Mouse (Mus musculus) macrophage (primary cell): ENCODE data around the gene Fam19a5. TPM values are rescaled to one million over a fixed set of nuclear protein-coding genes. Genes with fewer than 3 reads are reported as not detected.

Experiments
- H3K27ac ChIP-seq: fragments of 350-480 bp; formaldehyde crosslinking; 2 replicates; pipeline ENCODE4 v1.9.0; 2021
- H3K36me3 ChIP-seq: fragments of 350-480 bp; formaldehyde crosslinking; 2 replicates; pipeline ENCODE4 v1.9.0; 2021; ENCODE audit errors: inconsistent target
- H3K4me3 ChIP-seq: fragments of 350-480 bp; formaldehyde crosslinking; 2 replicates; pipeline ENCODE4 v1.9.0; 2021; ENCODE audit errors: inconsistent target
- H3K79me2 ChIP-seq: fragments of 350-480 bp; formaldehyde crosslinking; 2 replicates; pipeline ENCODE4 v1.9.0; 2021; ENCODE audit errors: inconsistent target
- WGBS: methylation state at CpG from one replicate; pipeline ENCODE4 v1.1.7; 2026; ENCODE audit warnings: inconsistent platforms; ENCODE audit not compliant: missing documents; 5-methylcytosine and 5-hydroxymethylcytosine counted together
- polyA plus RNA-seq: library from polyadenylated mRNA; stranded (reverse); fragments of 250-400 nt; gene quantifications from 3 replicates; pipeline ENCODE4 v1.2.4, GENCODE M21; 2018; ENCODE audit warnings: inconsistent platforms

The Fam19a5 gene
- polyA plus RNA-seq, 1 experiment from 2014 or later = not detected

DNA sequence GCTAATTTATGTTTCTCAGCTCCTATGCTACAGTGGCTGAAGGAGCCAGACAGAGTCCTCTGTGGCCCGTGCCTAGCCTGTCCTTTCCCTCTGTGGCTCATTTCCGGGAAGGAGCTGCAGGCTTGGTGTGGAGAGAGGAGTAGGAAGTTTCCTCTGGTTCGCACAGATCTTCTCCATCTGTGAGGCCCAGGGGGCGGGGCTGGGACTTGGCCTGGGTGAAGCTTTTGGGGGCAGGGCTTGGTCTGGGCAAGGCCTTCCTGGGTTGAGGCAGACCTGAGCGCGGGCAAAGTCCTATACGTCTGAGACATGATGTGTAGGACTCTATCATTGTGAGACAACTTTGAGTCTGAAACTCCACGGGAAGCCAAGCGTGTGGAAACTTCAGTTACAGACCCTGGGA lies 11.7 kb downstream of the Fam19a5 start:
- WGBS = 76% methylated on average over 9 of the region's 9 CpGs
- Histone ChIP-seq H3K4me3 (no peak overlapping the region), H3K27ac (no peak overlapping the region), H3K36me3 (no peaks in the 10 kb centered on the region), H3K79me2 (no peaks in the 10 kb centered on the region)

DNA sequence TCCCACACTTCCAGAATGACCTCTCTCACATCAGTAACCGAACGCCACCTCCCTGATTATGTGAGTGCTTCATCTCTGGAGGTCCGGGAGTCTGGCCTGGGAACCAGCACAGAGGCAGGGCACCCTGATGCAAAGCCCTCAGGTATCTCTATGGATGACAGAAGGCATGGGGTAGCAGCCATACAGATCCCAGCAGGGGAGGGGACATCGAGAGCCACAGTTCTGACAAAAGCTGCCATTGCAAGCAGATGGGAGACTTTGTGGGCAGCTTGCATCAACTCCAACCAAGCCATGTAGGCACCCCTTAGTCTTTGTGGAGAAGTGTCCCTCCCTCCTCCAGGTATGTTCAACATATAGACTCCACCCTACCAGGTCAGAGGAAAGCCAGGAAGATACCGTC lies 20.2 kb downstream of the Fam19a5 start:
- 91% methylated on average over 5 of the region's 5 CpGs for WGBS
- no peaks in the 10 kb centered on the region for H3K36me3 ChIP-seq
- no peak overlapping the region for H3K27ac ChIP-seq
- H3K4me3 ChIP-seq = no peak overlapping the region
- no peaks in the 10 kb centered on the region for H3K79me2 ChIP-seq

DNA sequence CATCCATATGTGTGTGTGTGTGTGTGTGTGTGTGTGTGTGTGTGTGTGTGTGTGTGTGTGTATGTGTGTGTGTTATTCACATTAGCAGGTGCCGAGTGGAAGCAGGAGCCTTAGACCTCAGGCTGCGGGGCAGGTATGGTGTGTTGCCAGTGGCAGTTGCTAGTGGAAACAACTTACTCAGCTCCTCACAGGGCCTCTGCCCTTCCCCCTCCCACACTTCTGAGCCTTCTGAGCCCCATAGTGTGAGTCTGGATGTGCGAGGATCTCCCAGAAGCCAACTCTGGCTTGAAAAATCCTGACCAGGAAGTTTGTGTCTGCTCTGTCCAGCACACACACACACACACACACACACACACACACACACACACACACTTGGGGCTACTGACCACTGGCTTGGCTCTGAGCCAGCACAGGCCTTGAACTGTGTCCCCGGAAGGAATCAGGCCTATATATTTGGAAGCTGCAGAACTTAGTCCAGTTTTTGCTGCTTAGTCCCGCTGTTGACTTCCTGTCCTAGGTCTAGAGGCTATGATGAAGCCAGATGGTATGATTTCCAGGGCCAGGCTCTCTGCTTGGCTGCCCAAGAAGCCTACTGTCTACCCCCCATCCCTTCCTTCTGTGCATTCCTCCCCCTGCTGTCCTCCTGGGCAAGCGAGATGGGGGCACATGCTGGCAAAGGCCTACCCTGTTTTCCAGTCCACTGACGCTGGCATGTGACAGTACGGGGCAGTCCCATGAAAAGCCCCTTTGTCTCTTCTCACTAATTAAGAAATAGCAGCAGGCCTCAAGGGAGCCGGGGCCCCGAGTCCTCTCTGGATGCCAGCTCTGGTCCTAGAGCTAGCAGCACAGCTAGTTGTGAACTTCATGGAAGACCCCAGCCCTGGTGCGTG lies 22.2 kb downstream of the Fam19a5 start:
- 94% methylated on average over 8 of the region's 11 CpGs for WGBS
- H3K36me3 ChIP-seq = no peaks in the 10 kb centered on the region

DNA sequence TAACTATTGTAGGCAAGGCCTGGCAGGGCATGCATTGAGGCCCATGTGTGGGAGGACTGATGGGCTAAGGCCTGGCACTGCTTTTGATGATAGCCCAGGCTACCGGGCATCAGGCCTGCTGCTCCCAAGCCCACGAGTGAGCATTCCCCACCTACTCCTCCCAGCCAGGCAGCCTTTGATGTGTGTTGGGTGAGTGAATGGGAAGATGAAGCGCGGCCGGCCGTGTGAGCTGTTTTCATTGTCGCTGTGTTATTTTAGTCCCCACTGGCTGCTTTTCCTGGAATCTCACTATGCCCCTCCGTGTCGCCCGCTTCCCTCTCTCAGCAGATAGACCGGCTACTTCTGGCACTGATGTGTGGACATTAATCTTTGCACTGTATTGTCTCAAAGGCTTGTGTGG lies 26.1 kb downstream of the Fam19a5 start:
- no peak overlapping the region for H3K4me3 ChIP-seq
- no peak overlapping the region for H3K27ac ChIP-seq
- H3K79me2 ChIP-seq = no peaks in the 10 kb centered on the region
- 87% methylated on average over 9 of the region's 11 CpGs for WGBS
- H3K36me3 ChIP-seq = no peaks in the 10 kb centered on the region

More for the DNA sequence above, 22.2 kb downstream of the Fam19a5 start:
- no peak overlapping the region for H3K4me3 ChIP-seq
- no peak overlapping the region for H3K27ac ChIP-seq
- no peaks in the 10 kb centered on the region for H3K79me2 ChIP-seq

DNA sequence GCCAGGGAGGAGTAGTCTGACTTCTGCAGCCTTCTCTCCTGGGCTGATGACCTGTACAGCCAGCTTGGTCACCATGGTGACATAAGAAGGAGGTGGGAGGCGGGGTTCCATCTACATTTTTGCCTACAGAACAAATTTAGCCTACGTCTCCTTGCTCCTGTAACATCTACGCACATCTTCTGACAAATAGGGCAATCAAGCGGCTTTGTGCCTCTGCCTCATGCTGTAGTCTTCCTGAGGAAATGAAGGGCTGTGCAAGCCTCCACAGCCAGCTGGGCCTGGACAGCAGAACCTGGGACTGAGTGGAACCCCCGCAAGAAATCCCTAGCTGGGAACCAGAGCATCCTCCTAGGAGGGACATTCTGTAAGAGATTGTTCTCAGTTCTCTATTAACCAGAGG lies 35.8 kb downstream of the Fam19a5 start:
- Histone ChIP-seq H3K36me3 (no peaks in the 10 kb centered on the region), H3K79me2 (no peaks in the 10 kb centered on the region), H3K27ac (no peak overlapping the region), H3K4me3 (no peak overlapping the region)
- 71% methylated on average over 5 of the region's 5 CpGs for WGBS

DNA sequence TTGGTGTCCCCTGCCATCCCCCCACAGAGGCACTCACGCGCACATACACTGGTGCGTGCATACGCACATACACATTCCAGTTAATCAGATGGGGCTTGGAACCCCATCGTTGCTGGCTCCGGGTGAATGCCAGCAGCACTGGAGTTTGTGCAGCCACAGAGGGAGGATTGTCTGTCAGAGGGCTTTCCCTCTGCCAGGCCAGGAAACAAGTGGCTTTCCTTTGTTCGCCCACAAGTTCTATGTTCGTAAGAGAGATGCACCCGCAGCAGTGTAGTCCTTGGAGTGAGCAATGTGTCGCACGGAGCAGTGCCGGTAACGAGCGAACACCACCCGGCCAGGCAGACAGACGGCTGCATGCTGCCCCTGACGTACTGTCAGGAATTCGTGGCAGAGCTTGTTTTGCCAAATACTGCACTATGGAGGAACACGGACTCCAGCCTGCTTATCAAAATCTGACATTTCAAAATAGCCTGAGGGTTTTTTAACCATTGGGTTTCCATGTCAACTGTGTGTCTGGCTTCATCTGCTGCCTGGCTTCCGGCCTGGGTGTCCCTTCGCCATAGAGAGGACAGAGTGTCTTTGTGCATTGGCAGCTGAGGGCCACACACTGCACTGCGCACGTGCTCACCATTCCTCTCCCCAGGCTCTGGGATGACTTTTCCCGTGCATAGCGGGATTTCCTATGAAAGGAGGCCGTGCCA lies 40.0 kb downstream of the Fam19a5 start:
- no peaks in the 10 kb centered on the region for H3K36me3 ChIP-seq
- H3K4me3 ChIP-seq = no peak overlapping the region
- no peak overlapping the region for H3K27ac ChIP-seq
- WGBS = 88% methylated on average over 26 of the region's 26 CpGs
- H3K79me2 ChIP-seq = no peaks in the 10 kb centered on the region

DNA sequence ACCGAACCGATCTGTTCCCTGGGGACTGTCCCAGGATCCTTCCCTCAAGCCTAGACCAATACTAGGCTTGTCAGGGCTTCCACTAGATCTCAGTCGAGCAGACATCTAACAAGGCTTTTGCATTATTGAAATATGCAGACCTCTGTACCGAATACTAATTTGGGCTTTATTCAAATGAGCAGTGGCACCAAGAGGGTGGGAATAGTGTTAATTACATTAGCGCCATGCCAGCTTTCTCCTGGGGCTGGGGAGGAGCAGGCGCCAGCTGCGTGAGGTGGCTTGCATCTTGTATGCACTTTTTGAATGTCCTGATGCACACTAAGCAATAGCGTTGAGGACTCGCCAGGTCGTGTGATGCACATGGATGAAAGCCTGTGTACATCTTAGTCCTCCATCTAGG lies 46.9 kb downstream of the Fam19a5 start:
- 90% methylated on average over 10 of the region's 10 CpGs for WGBS
- Histone ChIP-seq H3K27ac (no peak overlapping the region), H3K79me2 (no peaks in the 10 kb centered on the region), H3K36me3 (no peaks in the 10 kb centered on the region), H3K4me3 (no peak overlapping the region)

DNA sequence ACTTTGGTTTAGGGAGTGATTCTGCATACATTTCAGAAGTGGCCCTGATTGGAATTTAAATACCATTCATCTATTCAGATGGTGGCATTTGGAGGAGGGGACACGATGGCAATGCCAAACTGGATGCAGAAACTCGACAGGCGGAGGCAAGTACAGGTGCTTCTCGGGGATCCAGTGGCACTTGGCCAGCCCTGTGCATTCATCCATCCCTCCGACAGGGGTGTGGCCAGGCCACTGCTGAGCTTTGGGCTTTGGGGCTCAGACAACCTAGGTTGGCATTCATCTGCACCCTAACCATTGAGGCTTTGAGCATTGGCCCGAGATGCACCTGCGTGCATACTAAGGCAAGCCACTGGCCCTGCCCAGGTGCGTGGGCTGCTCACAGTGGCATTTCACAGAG lies 52.6 kb downstream of the Fam19a5 start:
- 80% methylated on average over 8 of the region's 8 CpGs for WGBS
- no peaks in the 10 kb centered on the region for H3K36me3 ChIP-seq
- no peaks in the 10 kb centered on the region for H3K79me2 ChIP-seq
- no peak overlapping the region for H3K27ac ChIP-seq
- H3K4me3 ChIP-seq = no peak overlapping the region

DNA sequence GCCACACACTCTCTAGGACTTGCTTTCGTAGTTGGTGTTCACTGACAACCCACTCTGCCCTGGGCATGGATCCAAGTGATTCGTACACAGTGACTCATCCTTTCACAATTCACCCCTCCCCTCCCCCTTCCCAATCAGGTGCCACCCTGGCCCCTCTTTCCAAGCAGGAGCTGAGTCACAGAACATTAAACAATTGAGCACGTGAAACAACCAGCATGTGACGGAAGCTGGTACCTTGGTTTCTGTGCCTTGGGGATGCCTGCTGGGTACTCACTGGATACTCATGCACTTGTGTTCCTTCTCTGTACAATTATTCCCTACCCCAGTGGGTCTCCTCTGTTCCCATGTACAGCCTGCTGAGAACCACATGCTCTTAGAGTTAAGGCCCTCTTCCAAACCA lies 53.0 kb downstream of the Fam19a5 start:
- H3K79me2 ChIP-seq = no peaks in the 10 kb centered on the region
- 76% methylated on average over 4 of the region's 4 CpGs for WGBS
- no peak overlapping the region for H3K27ac ChIP-seq
- H3K36me3 ChIP-seq = no peaks in the 10 kb centered on the region
- H3K4me3 ChIP-seq = no peak overlapping the region

DNA sequence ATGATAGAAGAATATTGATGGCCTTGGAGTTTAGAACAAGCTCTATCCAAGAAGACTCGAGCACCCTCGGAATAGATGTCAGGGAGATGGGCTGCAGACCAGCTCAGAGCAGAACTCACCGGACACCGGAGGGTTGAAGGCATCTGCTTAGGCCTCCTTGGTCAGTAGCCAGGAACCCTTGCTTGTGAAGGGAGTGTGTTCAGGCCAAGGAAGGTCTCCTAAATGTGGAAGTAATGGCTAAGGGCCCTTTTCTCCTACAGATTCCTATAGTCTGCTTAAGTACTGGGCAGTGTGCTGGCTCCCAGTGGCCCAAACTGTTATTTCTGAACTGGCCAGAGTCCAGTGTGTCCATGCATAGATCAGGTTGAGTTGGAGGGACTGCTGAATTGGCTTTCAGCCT lies 53.7 kb downstream of the Fam19a5 start:
- Histone ChIP-seq H3K79me2 (no peaks in the 10 kb centered on the region), H3K36me3 (no peaks in the 10 kb centered on the region), H3K27ac (no peak overlapping the region), H3K4me3 (no peak overlapping the region)
- WGBS = 89% methylated on average over 4 of the region's 4 CpGs

DNA sequence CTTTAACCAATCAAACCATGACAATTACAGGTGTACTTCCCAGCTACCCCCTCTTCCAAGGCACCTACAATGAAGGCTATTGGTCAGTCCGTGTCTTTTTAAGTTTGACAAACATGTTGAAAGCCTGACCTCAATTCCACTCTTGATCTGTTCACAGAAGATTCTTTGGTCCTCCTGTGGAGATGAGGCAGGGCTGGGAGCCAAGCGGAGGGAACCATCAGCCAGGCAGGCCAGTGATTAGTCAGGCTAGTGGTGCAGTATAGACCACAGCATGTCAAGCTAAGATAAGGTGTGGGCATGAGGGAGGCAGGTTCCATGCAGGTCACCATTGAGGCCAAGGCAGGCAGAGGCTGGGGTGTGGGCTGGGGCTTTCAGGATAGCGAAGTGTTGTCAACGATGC lies 54.5 kb downstream of the Fam19a5 start:
- H3K36me3 ChIP-seq = no peaks in the 10 kb centered on the region
- no peak overlapping the region for H3K4me3 ChIP-seq
- 88% methylated on average over 4 of the region's 4 CpGs for WGBS
- H3K27ac ChIP-seq = no peak overlapping the region
- H3K79me2 ChIP-seq = no peaks in the 10 kb centered on the region

DNA sequence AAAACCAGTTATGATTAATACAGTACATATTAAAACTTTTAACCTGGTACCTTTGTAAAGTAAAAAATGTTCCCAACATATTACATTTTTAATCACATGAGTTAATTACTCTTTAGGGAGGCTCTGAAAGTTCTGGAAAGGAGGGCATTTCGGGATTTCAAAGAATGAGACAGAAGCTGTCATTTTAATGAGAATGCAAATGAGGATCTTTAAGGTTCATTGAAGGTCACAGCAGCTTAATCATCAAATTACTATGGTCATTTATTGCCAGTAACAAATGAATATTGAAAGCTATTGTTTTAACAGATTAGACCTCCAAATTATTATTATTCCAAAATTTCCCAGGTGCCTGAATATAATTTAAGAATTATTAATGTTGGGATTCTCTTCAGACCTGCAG lies 59.2 kb downstream of the Fam19a5 start:
- H3K79me2 ChIP-seq = no peaks in the 10 kb centered on the region
- H3K4me3 ChIP-seq = no peak overlapping the region
- no peak overlapping the region for H3K27ac ChIP-seq
- no peaks in the 10 kb centered on the region for H3K36me3 ChIP-seq
- 80% methylated on average over 1 of the region's 1 CpGs for WGBS

DNA sequence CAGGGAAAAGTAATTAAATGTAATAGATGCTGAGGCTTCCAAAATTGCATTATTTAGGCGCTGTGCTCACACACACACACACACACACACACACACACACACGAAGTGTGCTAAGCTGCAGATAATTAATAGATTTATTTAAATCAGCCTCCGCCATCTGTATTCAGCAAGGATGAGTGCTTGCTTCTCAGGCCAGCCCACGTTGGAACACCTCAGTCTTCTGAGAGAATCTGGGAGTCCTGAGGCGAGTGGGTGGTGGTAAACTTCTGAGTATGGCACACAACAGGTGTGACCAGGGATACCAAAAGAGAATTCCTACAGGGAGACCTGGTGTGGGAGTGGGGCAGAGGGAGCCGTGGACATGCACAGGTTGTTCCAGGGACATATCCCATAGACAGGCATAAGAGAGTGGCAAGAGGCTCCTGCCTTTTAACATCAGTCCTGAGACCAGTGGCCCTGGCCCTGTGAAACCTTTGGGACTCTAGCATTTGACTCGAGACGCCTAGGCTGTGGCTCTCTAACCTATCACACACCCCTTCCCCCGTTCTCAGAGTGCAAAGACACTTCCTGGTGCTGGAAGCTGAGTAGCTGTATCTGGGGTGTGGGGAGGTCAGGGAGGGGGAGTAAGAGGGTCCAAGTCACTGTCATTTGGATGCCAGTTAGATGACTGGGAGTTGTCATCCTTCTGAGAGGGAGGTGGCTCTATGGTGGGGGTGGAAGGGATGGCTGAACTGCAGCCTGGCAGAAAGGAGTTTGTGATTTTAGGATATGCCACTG lies 61.6 kb downstream of the Fam19a5 start:
- no peak overlapping the region for H3K27ac ChIP-seq
- H3K4me3 ChIP-seq = no peak overlapping the region
- no peaks in the 10 kb centered on the region for H3K36me3 ChIP-seq
- 62% methylated on average over 9 of the region's 9 CpGs for WGBS
- H3K79me2 ChIP-seq = no peaks in the 10 kb centered on the region

DNA sequence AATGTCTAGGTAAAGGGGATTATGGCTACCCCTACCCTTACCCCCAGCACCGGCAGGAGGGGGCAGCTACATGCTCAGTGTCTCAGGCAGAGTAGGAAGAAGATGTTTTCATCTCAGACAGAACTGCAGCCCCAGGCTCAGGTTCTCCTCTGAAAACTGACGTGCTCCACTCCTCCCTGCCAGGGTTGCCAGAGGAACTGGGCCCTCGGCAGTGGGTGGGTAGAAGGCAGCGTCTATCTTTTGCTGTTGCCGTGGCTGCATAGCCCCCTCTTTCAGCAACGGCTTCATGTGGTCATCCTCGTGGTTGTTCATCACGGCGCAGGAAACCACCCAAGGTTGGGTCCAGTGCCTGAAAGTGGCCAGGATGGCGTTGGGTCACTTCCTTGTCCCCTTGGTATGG lies 62.6 kb downstream of the Fam19a5 start:
- H3K36me3 ChIP-seq = no peaks in the 10 kb centered on the region
- H3K27ac ChIP-seq = no peak overlapping the region
- 77% methylated on average over 10 of the region's 10 CpGs for WGBS
- H3K79me2 ChIP-seq = no peaks in the 10 kb centered on the region
- no peak overlapping the region for H3K4me3 ChIP-seq

DNA sequence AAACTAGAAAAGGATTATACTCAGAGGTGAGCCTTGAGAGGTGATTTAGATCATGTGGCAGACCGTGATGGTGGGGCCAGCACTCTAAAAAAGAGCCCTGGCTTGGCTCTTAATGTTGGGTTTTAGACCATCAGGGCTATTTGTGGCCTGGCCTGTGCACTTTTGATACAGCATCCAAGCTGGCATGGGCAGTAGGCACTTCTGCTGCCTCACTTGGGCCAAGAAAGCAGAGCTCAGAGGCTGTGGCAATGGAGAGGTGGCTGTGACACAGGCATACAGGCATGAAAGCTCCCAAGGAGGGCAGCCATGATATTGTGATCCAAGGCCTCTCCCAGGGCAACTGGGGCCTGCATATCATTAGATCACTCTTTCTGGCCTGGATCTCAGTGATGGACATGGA lies 65.1 kb downstream of the Fam19a5 start:
- H3K4me3 ChIP-seq = no peak overlapping the region
- no peaks in the 10 kb centered on the region for H3K79me2 ChIP-seq
- WGBS = 88% methylated on average over 1 of the region's 1 CpGs
- H3K36me3 ChIP-seq = no peaks in the 10 kb centered on the region
- H3K27ac ChIP-seq = no peak overlapping the region
